Mouse (Mus musculus): ENCODE data around the gene Pex14.
"Not testable (repeated sequence)": the region's sequence is repeated elsewhere in the genome, so short reads cannot be mapped to it uniquely, and the experiment has no call there.

Pex14 gene

GRCm38 (mm10) chr4:149101456-149101855 is 1.8 kb upstream of the Pex14 start:
- DNase-seq (ENCODE audit: low spot score), result no peak

GRCm38 (mm10) chr4:149100449-149100848 is 773 bp upstream of the Pex14 start:
- DNase-seq (ENCODE audit: low spot score), result not testable (repeated sequence)

- DNase-seq (ENCODE audit: low spot score), result no peak
Observed at GRCm38 (mm10) chr4:149098571-149098970, 1.1 kb downstream of the Pex14 start.

- DNase-seq (ENCODE audit: low spot score), result no peak
Observed at GRCm38 (mm10) chr4:149097956-149098355, 1.7 kb downstream of the Pex14 start.

- no peak for DNase-seq (ENCODE audit: low spot score)
Observed at GRCm38 (mm10) chr4:149091364-149091763, 8.3 kb downstream of the Pex14 start.

GRCm38 (mm10) chr4:149085381-149085780 is 14.3 kb downstream of the Pex14 start:
- DNase-seq (ENCODE audit: low spot score), result peak; percentile 72

GRCm38 (mm10) chr4:149081528-149081927 is 18.1 kb downstream of the Pex14 start:
- DNase-seq (ENCODE audit: low spot score), result peak; percentile 77

- DNase-seq (ENCODE audit: low spot score), result no peak
Observed at GRCm38 (mm10) chr4:149080111-149080510, 19.6 kb downstream of the Pex14 start.

- no peak for DNase-seq (ENCODE audit: low spot score)
Observed at GRCm38 (mm10) chr4:149079629-149080028, 20.0 kb downstream of the Pex14 start.

GRCm38 (mm10) chr4:149078261-149078660 is 21.4 kb downstream of the Pex14 start:
- DNase-seq (ENCODE audit: low spot score), result no peak

GRCm38 (mm10) chr4:149075871-149076575 is 23.7 kb downstream of the Pex14 start:
- DNase-seq (ENCODE audit: low spot score), result peak; percentile 37

GRCm38 (mm10) chr4:149075073-149075472 is 24.6 kb downstream of the Pex14 start:
- no peak for DNase-seq (ENCODE audit: low spot score)

- no peak for DNase-seq (ENCODE audit: low spot score)
Observed at GRCm38 (mm10) chr4:149066672-149067551, 32.8 kb downstream of the Pex14 start.

- no peak for DNase-seq (ENCODE audit: low spot score)
Observed at GRCm38 (mm10) chr4:149064061-149064854, 35.4 kb downstream of the Pex14 start.

GRCm38 (mm10) chr4:149062406-149063318 is 37.0 kb downstream of the Pex14 start:
- no peak for DNase-seq (ENCODE audit: low spot score)

GRCm38 (mm10) chr4:149061432-149061718 is 38.3 kb downstream of the Pex14 start:
- no peak for DNase-seq (ENCODE audit: low spot score)

- no peak for DNase-seq (ENCODE audit: low spot score)
Observed at GRCm38 (mm10) chr4:149060621-149061431, 38.9 kb downstream of the Pex14 start.

- DNase-seq (ENCODE audit: low spot score), result no peak
Observed at GRCm38 (mm10) chr4:149059713-149060112, 40.0 kb downstream of the Pex14 start.

GRCm38 (mm10) chr4:149058298-149058697 is 41.4 kb downstream of the Pex14 start:
- DNase-seq (ENCODE audit: low spot score), result no peak

- DNase-seq (ENCODE audit: low spot score), result no peak
Observed at GRCm38 (mm10) chr4:149057470-149057869, 42.2 kb downstream of the Pex14 start.

GRCm38 (mm10) chr4:149056957-149057356 is 42.7 kb downstream of the Pex14 start:
- DNase-seq (ENCODE audit: low spot score), result no peak
